7 mouse cellular contexts compared by ENCODE assay signal in genomic region chr7:98178560-98179231, GRCm38 (mm10). TPM values are rescaled to one million over a fixed set of nuclear protein-coding genes. Genes with fewer than 3 reads are reported as not detected.
A peak's percentile ranks its signal among the peaks of the same experiment; 100 is the strongest.
DNase-seq lines count a peak whose midpoint lies in the region; ATAC-seq lines count a peak whose summit lies in the region.

No protein-coding gene starts in this region.

- no peaks in the 10 kb centered on the region for H3K36me3 ChIP-seq in hindbrain, embryonic 10.5 days
- H3K36me3 ChIP-seq in limb, embryonic 15.5 days = no peaks in the 10 kb centered on the region
- no peaks in the 10 kb centered on the region for H3K36me3 ChIP-seq in stomach, embryonic 15.5 days

- peaks cover 50% of the 10 kb centered on the region for H3K27me3 ChIP-seq in hindbrain, embryonic 10.5 days (ENCODE audit: insufficient read depth, poor library complexity, severe bottlenecking)
- H3K27me3 ChIP-seq in limb, embryonic 15.5 days = no peaks in the 10 kb centered on the region
- H3K27me3 ChIP-seq in stomach, embryonic 15.5 days (replicated peaks) = no peaks in the 10 kb centered on the region

- DNase-seq in thymus, postnatal 4 days = peak; percentile 12
- no peak for DNase-seq in thymus, postnatal 25 days
- DNase-seq in hindbrain, embryonic 10.5 days (ENCODE audit: low spot score) = no peak
- DNase-seq in spleen, adult 12 weeks (ENCODE audit: low spot score) = no peak

- H3K4me3 ChIP-seq in hindbrain, embryonic 10.5 days = peak overlapping the region; percentile 81
- peak overlapping the region; percentile 78 for H3K4me3 ChIP-seq in limb, embryonic 15.5 days
- peak overlapping the region; percentile 82 for H3K4me3 ChIP-seq in stomach, embryonic 15.5 days (replicated peaks)

- H3K27ac ChIP-seq in hindbrain, embryonic 10.5 days = peak overlapping the region; percentile 76
- no peak overlapping the region for H3K27ac ChIP-seq in limb, embryonic 15.5 days
- peak overlapping the region; percentile 87 for H3K27ac ChIP-seq in stomach, embryonic 15.5 days

- ATAC-seq in limb, embryonic 15.5 days (ENCODE audit: insufficient number of reproducible peaks, low FRiP score, low TSS enrichment, low read depth) = peak; percentile 20; the same call in 1 of the 2 replicates
- ATAC-seq in stomach, embryonic 15.5 days (ENCODE audit: insufficient read depth, low FRiP score, low read depth) = peak; percentile 6; the same call in 1 of the 2 replicates
- ATAC-seq in monocyte, adult 5-6 weeks (replicated peaks; ENCODE audit: insufficient number of reproducible peaks, low FRiP score, low TSS enrichment, poor library complexity, severe bottlenecking) = no peak

- peak overlapping the region; percentile 79 for H3K4me2 ChIP-seq in limb, embryonic 15.5 days
- peak overlapping the region; percentile 85 for H3K4me2 ChIP-seq in stomach, embryonic 15.5 days

- H3K4me1 ChIP-seq in hindbrain, embryonic 10.5 days (replicated peaks) = peaks cover 36% of the 10 kb centered on the region
- H3K4me1 ChIP-seq in limb, embryonic 15.5 days = peaks cover 15% of the 10 kb centered on the region
- H3K4me1 ChIP-seq in stomach, embryonic 15.5 days = peaks cover 9% of the 10 kb centered on the region; the same call in 1 of the 2 replicates

- 91% methylated on average over 5 of the region's 5 CpGs for WGBS in hindbrain, embryonic 10.5 days
- 85% methylated on average over 5 of the region's 5 CpGs for WGBS in limb, embryonic 15.5 days
- 70% methylated on average over 5 of the region's 5 CpGs for WGBS in stomach, embryonic 15.5 days

- no peaks in the 10 kb centered on the region for H3K9me3 ChIP-seq in hindbrain, embryonic 10.5 days
- H3K9me3 ChIP-seq in limb, embryonic 15.5 days = no peaks in the 10 kb centered on the region
- no peaks in the 10 kb centered on the region for H3K9me3 ChIP-seq in stomach, embryonic 15.5 days

- no peak overlapping the region for H3K9ac ChIP-seq in limb, embryonic 15.5 days
- peak overlapping the region; percentile 37; the same call in 1 of the 2 replicates for H3K9ac ChIP-seq in stomach, embryonic 15.5 days

RNA-seq across cellular contexts. Expression of gene Capn5, which starts 0.6 kb away (rescaled TPM):
- polyA plus RNA-seq in hindbrain, embryonic 10.5 days (2016; fragmentation: Nextera tagmentation; extraction: Ambion mirVana) = 5.6 and 9.9 TPM in 2 replicates
- 10.1 and 11.5 TPM in 2 replicates for polyA plus RNA-seq in limb, embryonic 15.5 days (2015; fragmentation: Nextera tagmentation; extraction: Ambion mirVana)
- 13.8 and 14.9 TPM in 2 replicates for polyA plus RNA-seq in stomach, embryonic 15.5 days (2015; fragmentation: Nextera tagmentation; extraction: Ambion mirVana)
- total RNA-seq in monocyte, adult 5-6 weeks (2017) = 0.76 to 2.3 TPM in 2 of 3 replicates, not detected in the other

RNA-seq across cellular contexts. Expression of gene B3gnt6, which starts 20.6 kb away (rescaled TPM):
- 0.10 TPM in 1 of 2 replicates, not detected in the other for polyA plus RNA-seq in hindbrain, embryonic 10.5 days (2016; fragmentation: Nextera tagmentation; extraction: Ambion mirVana)
- 0.16 TPM in 1 of 2 replicates, not detected in the other for polyA plus RNA-seq in limb, embryonic 15.5 days (2015; fragmentation: Nextera tagmentation; extraction: Ambion mirVana)
- polyA plus RNA-seq in stomach, embryonic 15.5 days (2015; fragmentation: Nextera tagmentation; extraction: Ambion mirVana) = 0.05 TPM in 2 replicates
- 0.19 to 0.43 TPM in 2 of 3 replicates, not detected in the other for total RNA-seq in monocyte, adult 5-6 weeks (2017)

RNA-seq across cellular contexts. Expression of gene Omp, which starts 33.4 kb away (rescaled TPM):
- polyA plus RNA-seq in hindbrain, embryonic 10.5 days (2016; fragmentation: Nextera tagmentation; extraction: Ambion mirVana) = 0.07 and 0.13 TPM in 2 replicates
- 0.18 and 0.45 TPM in 2 replicates for polyA plus RNA-seq in limb, embryonic 15.5 days (2015; fragmentation: Nextera tagmentation; extraction: Ambion mirVana)
- polyA plus RNA-seq in stomach, embryonic 15.5 days (2015; fragmentation: Nextera tagmentation; extraction: Ambion mirVana) = 0.68 and 0.70 TPM in 2 replicates
- 0.29 TPM in 1 of 3 replicates, not detected in the others for total RNA-seq in monocyte, adult 5-6 weeks (2017)

RNA-seq across cellular contexts. Expression of gene Myo7a, which starts 59.4 kb away (rescaled TPM):
- 17.3 and 21.2 TPM in 2 replicates for polyA plus RNA-seq in hindbrain, embryonic 10.5 days (2016; fragmentation: Nextera tagmentation; extraction: Ambion mirVana)
- polyA plus RNA-seq in limb, embryonic 15.5 days (2015; fragmentation: Nextera tagmentation; extraction: Ambion mirVana) = 8.0 and 8.1 TPM in 2 replicates
- polyA plus RNA-seq in stomach, embryonic 15.5 days (2015; fragmentation: Nextera tagmentation; extraction: Ambion mirVana) = 9.3 and 11.4 TPM in 2 replicates
- 11.8 to 14.7 TPM (median 13.1 TPM) in 3 replicates for total RNA-seq in monocyte, adult 5-6 weeks (2017)
